Mouse (Mus musculus) frontal cortex, adult (tissue): ENCODE results near the gene Slc37a4.
"Not testable (repeated sequence)": the region's sequence is repeated elsewhere in the genome, so short reads cannot be mapped to it uniquely, and the experiment has no call there.

Experiments
- ATAC-seq: cut with Nextera tagmentation; 2 replicates; pipeline ENCODE4 v1.9.2; 2017; ENCODE audit warnings: mild to moderate bottlenecking, moderate library complexity, mixed read lengths; ENCODE audit not compliant: low TSS enrichment

Gene Slc37a4

GRCm38 (mm10) chr9:44396684-44397411, at the start of gene Slc37a4:
TSS of gene Slc37a4 (plus strand) at chr9:44396852.
- ATAC-seq: peak; percentile 96

- ATAC-seq: no peak
Observed at GRCm38 (mm10) chr9:44347166-44347565, 49.5 kb upstream of the Slc37a4 start.

DNA sequence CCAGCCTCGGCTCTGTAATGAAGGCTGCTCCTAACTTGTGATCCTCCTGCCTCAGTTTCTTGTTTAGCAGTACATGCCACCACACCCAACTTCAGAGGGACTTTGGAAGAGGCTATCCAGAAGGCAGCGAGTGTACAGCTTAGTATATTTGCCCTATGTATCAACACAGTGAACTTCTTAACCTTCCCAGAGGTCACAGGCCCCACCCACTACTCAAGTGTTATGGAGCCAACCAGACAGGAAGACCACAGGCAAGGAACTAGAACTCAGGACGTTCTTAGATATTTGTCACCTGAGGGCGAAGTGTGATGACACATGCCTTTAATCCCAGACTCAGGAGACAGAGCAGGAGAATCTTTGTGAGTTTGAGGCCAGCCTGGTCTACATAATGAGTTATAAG, 49.0 kb upstream of the Slc37a4 start:
- no peak for ATAC-seq

- no peak for ATAC-seq
Observed at GRCm38 (mm10) chr9:44348546-44348945, 48.1 kb upstream of the Slc37a4 start.

DNA sequence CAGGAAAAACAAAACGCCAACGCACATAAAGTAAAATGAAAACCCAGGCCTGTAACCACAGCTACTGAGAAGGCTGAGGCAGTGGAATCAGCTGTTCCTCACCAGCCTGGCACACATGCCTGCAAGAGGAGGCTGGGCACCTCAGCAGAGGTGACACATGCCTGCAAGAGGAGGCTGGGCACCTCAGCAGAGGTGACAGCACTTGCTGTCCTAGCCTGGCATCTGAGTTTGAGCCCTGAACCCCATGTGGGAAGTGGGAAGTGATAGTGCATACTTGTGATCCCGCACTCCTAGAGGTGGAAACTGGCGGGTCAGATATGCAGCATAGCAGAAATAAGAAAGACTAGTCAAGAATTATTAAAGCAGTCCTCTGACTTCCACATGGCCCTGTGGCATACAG, 45.3 kb upstream of the Slc37a4 start:
- peak; percentile 50; the same call in 1 of the 2 replicates for ATAC-seq

- no peak for ATAC-seq
Observed at GRCm38 (mm10) chr9:44352337-44352736, 44.3 kb upstream of the Slc37a4 start.

GRCm38 (mm10) chr9:44353142-44353541, 43.5 kb upstream of the Slc37a4 start:
- no peak for ATAC-seq

- no peak for ATAC-seq
Observed at GRCm38 (mm10) chr9:44357207-44357606, 39.4 kb upstream of the Slc37a4 start.

DNA sequence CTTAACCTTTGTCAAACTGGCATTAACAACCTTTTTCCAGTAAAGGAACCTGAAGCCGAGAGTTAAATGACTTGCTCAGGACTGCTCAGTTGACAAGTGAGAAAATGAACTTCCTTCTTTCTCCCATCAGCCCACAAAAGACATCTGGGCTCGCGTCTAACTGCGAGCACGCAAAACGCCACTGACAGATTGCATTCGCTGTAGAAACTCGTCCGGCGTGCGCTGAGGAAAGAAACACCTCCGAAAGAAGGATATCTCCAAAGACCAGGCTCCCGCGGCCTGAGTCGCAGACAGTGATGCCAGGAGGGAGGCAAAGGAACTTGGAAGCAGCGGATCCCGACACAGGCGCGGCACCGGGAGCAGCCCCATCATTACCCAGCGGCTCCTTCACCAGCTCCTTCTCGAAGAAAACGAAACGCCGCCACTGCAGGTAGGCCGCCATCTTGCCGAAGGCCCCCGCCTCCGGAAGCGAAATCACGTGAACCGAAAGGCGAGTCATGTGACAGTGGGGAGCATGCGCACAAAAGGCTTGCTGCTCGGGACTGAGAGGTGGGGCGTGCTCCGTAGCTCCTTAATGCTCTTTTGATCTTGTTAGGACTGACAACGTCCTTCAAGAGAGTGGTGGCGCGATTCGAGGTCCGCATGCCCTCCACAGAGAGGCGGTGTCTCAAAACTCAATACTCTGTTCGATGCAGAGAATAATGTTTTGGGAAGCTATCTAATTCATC, 35.3 kb upstream of the Slc37a4 start, which contains the start of gene Vps11:
Gene Vps11, minus strand, starts transcription at position 481 of the 728 bp plus-strand sequence.
- peak; percentile 83 for ATAC-seq

DNA sequence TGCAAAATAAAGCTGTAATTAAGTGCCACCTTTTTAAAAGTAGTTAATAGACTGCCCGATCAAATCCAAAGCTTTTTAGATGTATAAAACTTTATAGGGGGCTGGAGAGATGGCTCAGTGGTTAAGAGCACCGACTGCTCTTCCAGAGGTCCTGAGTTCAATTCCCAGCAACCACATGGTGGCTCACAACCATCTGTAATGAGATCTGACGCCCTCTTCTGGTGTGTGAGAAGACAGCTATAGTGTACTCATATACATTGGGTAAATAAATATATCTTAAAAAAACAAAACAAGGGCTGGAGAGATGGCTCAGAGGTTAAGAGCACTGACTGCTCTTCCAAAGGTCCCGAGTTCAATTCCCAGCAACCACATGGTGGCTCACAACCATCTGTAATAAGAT, 34.7 kb upstream of the Slc37a4 start:
- not testable (repeated sequence) for ATAC-seq

- no peak for ATAC-seq
Observed at GRCm38 (mm10) chr9:44364480-44364879, 32.2 kb upstream of the Slc37a4 start.

GRCm38 (mm10) chr9:44373386-44373785, 23.3 kb upstream of the Slc37a4 start:
- ATAC-seq: no peak

DNA sequence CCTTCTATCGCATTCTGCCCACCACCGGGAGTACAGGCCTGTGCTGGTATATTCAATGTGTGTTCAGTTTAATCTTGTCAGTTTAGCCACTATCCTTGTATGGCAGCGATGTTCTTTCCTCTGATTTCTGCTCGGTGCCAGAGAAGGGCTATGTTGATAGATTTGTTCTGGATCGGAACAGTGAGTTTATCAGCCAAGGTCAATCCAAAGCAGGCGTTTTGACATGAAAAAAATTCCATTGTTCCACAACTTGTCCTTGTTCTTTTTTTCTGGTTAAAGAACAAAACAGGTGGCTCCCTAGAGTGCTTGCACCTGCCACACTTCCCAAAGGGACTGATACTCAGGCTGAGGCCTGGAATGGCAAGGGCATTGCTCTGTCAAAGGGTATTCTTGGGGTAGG, 20.5 kb upstream of the Slc37a4 start:
- no peak for ATAC-seq

DNA sequence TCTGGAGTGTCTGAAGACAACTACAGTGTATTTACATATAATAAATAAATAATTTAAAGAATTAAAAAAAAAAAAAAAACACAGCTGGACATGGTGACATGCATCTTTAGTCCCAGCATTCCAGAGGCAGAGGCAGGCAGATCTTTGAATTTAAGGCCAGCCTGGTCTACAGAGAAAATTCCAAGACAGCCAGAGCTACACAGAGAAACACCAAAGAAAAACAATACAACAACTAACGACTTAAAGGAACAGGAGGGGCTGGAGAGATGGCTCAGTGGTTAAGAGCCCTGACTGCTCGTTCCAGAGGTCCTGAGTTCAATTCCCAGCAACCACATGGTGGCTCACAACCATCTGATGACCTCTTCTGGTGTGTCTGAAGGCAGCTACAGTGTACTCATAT, 19.3 kb upstream of the Slc37a4 start:
- ATAC-seq: not testable (repeated sequence)

- no peak for ATAC-seq
Observed at GRCm38 (mm10) chr9:44378153-44378730, 18.4 kb upstream of the Slc37a4 start.

GRCm38 (mm10) chr9:44379054-44379834, 17.4 kb upstream of the Slc37a4 start, which contains the start of gene Hyou1:
TSS of gene Hyou1 (plus strand) at chr9:44379490.
- peak; percentile 95 for ATAC-seq

- ATAC-seq: no peak
Observed at GRCm38 (mm10) chr9:44379862-44380261, 16.8 kb upstream of the Slc37a4 start.

GRCm38 (mm10) chr9:44384596-44384995, 12.1 kb upstream of the Slc37a4 start:
- ATAC-seq: no peak

GRCm38 (mm10) chr9:44387221-44387620, 9.4 kb upstream of the Slc37a4 start:
- no peak for ATAC-seq

DNA sequence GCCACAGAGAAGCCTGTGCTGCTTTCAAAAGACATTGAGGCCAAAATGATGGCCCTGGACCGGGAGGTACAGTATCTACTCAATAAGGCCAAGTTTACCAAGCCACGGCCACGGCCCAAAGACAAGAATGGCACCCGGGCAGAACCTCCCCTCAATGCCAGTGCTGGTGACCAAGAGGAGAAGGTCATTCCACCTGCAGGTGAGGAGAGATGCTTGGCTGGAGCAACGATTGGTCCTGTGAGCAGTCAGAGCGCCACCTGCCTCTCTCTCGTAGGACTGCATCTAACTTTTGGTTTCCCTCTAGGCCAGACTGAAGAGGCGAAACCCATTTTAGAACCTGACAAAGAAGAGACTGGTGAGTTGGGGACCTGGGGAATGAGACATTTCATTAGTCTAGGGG, 7.4 kb upstream of the Slc37a4 start:
- ATAC-seq: peak; percentile 67; the same call in 1 of the 2 replicates

GRCm38 (mm10) chr9:44391466-44391865, 5.2 kb upstream of the Slc37a4 start:
- ATAC-seq: peak; percentile 51; the same call in 1 of the 2 replicates

DNA sequence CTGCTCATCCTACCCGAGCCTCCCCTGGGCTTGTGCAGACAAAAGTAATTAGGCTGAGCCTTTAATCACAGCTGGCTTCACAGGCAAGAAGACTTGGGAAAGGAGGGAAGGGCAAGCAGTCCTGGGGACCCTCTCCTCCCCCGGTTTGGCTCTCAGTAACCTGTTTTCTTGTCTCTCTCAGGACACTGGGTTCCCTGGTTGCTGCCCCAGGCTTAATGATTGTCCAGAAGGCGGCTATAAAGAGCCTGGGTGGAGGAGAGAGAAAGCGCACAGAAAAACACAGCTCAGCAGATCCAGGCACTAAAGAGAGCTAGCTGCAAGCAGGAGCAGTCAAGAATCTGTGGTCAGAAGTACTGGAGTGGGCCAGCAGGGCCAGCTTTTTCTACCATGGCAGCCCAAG, 1.4 kb downstream of the Slc37a4 start:
- no peak for ATAC-seq
